ENCODE assay signal across 8 mouse cellular contexts in the genomic region with DNA sequence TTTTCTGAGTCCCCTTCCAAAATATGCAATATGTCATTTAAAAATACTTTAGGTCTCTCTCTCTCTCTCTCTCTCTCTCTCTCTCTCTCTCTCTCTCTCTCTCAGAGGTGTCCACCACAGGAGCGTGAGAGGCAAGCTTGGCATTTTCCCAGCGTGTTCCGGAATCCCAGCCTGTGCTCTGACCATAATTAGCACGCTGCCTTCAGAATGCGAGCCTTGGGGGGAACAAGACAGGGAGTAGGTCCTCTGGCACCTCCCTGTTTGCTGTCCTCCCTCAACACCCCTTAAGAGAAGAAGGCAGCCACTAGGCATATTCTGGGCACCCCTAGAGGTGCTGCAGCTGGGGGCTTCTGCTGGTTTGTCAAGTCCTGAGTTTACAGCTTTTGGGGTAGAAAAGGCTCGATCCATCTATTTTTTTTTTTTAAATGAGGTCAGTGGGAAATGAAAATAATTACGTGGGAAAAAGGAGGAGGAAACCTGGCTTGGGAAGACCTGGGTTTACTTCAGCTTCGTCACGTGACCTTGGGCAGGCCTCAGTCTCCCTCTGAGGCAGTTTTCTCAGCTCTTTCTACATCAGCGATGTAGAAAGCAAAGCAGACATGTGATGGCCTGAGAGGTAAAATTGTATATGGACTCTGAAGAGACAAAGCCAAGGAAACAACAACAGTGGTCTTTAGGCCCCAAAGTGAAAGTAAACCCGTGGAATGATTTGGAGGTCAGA.
DNase-seq lines count a peak whose midpoint lies in the region; ATAC-seq and TF ChIP-seq lines count a peak whose summit lies in the region.

No protein-coding gene starts in this region.

- WGBS in hindbrain, embryonic 14.5 days, result 57% methylated on average over 11 of the region's 11 CpGs
- 74% methylated on average over 11 of the region's 11 CpGs for WGBS in hindbrain, embryonic 11.5 days
- WGBS in stomach, embryonic 16.5 days, result 62% methylated on average over 11 of the region's 11 CpGs
- 68% methylated on average over 11 of the region's 11 CpGs for WGBS in stomach, postnatal 0 days
- 54% methylated on average over 11 of the region's 11 CpGs for WGBS in hindbrain, embryonic 16.5 days

- no peaks in the 10 kb centered on the region for H3K9me3 ChIP-seq in hindbrain, embryonic 14.5 days (ENCODE audit: control insufficient read depth, low read length)
- H3K9me3 ChIP-seq in hindbrain, embryonic 11.5 days (ENCODE audit: control insufficient read depth, low read length), result no peaks in the 10 kb centered on the region
- no peaks in the 10 kb centered on the region for H3K9me3 ChIP-seq in stomach, embryonic 16.5 days (replicated peaks; ENCODE audit: control insufficient read depth, low read length)
- H3K9me3 ChIP-seq in stomach, postnatal 0 days (ENCODE audit: control insufficient read depth, low read length), result no peaks in the 10 kb centered on the region
- no peaks in the 10 kb centered on the region for H3K9me3 ChIP-seq in hindbrain, embryonic 16.5 days (ENCODE audit: control insufficient read depth, low read length)

- H3K27ac ChIP-seq in hindbrain, embryonic 14.5 days, result no peak overlapping the region
- no peak overlapping the region for H3K27ac ChIP-seq in hindbrain, embryonic 11.5 days (ENCODE audit: low read depth, low read length)
- no peak overlapping the region for H3K27ac ChIP-seq in stomach, embryonic 16.5 days (ENCODE audit: low read length)
- no peak overlapping the region for H3K27ac ChIP-seq in stomach, postnatal 0 days (replicated peaks)
- H3K27ac ChIP-seq in hindbrain, embryonic 16.5 days (ENCODE audit: low read depth, low read length), result no peak overlapping the region

- TF ChIP-seq EP300 in stomach, postnatal 0 days (optimal IDR thresholded peaks at IDR 0.05), result no peak

- DNase-seq in hindbrain, embryonic 14.5 days (ENCODE audit: low spot score), result no peak
- DNase-seq in hindbrain, embryonic 11.5 days (ENCODE audit: low spot score), result no peak
- no peak for DNase-seq in stomach, postnatal 0 days (ENCODE audit: low spot score)
- peak; percentile 13 for DNase-seq in telencephalon, adult 2 months (ENCODE audit: low read depth, low spot score)
- DNase-seq in adipocyte (ENCODE audit: low spot score), result no peak

- H3K4me2 ChIP-seq in hindbrain, embryonic 14.5 days (replicated peaks), result peak overlapping the region; percentile 4; the same call in 1 of the 2 replicates
- no peak overlapping the region for H3K4me2 ChIP-seq in hindbrain, embryonic 11.5 days (replicated peaks; ENCODE audit: low read depth, low read length)
- no peak overlapping the region for H3K4me2 ChIP-seq in stomach, embryonic 16.5 days (ENCODE audit: low read depth, low read length)
- H3K4me2 ChIP-seq in stomach, postnatal 0 days (replicated peaks; ENCODE audit: low read depth), result no peak overlapping the region; the same call in 1 of the 2 replicates
- H3K4me2 ChIP-seq in hindbrain, embryonic 16.5 days (ENCODE audit: low read length), result peak overlapping the region; percentile 39

- peaks cover 8% of the 10 kb centered on the region; the same call in 1 of the 2 replicates for H3K4me1 ChIP-seq in hindbrain, embryonic 14.5 days (replicated peaks; ENCODE audit: control insufficient read depth, insufficient read depth, low read length)
- H3K4me1 ChIP-seq in hindbrain, embryonic 11.5 days (replicated peaks; ENCODE audit: control insufficient read depth, insufficient read depth, low read length), result 0 out of 2 replicates have a peak, but pooled peaks cover 4% of the 10 kb centered on the region
- 0 out of 2 replicates have a peak, but pooled peaks cover 4% of the 10 kb centered on the region for H3K4me1 ChIP-seq in stomach, embryonic 16.5 days (ENCODE audit: control insufficient read depth, insufficient read depth, low read length)
- H3K4me1 ChIP-seq in stomach, postnatal 0 days (replicated peaks; ENCODE audit: control insufficient read depth, insufficient read depth), result 0 out of 2 replicates have a peak, but pooled peaks cover 3% of the 10 kb centered on the region
- H3K4me1 ChIP-seq in hindbrain, embryonic 16.5 days (ENCODE audit: control insufficient read depth, insufficient read depth, low read depth, low read length), result peaks cover 11% of the 10 kb centered on the region

- peak; percentile 31; the same call in 1 of the 2 replicates for ATAC-seq in hindbrain, embryonic 14.5 days (ENCODE audit: low FRiP score)
- ATAC-seq in hindbrain, embryonic 11.5 days (ENCODE audit: low FRiP score), result no peak
- ATAC-seq in stomach, embryonic 16.5 days (ENCODE audit: insufficient read depth, low FRiP score), result peak; percentile 40; the same call in 1 of the 2 replicates
- no peak for ATAC-seq in stomach, postnatal 0 days (ENCODE audit: low FRiP score, low TSS enrichment)
- peak; percentile 29; the same call in 1 of the 2 replicates for ATAC-seq in hindbrain, embryonic 16.5 days
- ATAC-seq in megakaryocyte, adult 5-6 weeks (ENCODE audit: poor library complexity, severe bottlenecking), result no peak

- no peaks in the 10 kb centered on the region for H3K27me3 ChIP-seq in hindbrain, embryonic 14.5 days (ENCODE audit: control insufficient read depth, insufficient read depth, low read length)
- no peaks in the 10 kb centered on the region for H3K27me3 ChIP-seq in hindbrain, embryonic 11.5 days (ENCODE audit: control insufficient read depth, insufficient read depth, low read length)
- H3K27me3 ChIP-seq in stomach, embryonic 16.5 days (ENCODE audit: control insufficient read depth, insufficient read depth, low read length), result no peaks in the 10 kb centered on the region
- no peaks in the 10 kb centered on the region for H3K27me3 ChIP-seq in stomach, postnatal 0 days (ENCODE audit: control insufficient read depth, insufficient read depth, low read length)
- no peaks in the 10 kb centered on the region for H3K27me3 ChIP-seq in hindbrain, embryonic 16.5 days (replicated peaks; ENCODE audit: control insufficient read depth, insufficient read depth, low read length)

- no peak overlapping the region for H3K9ac ChIP-seq in hindbrain, embryonic 14.5 days
- no peak overlapping the region for H3K9ac ChIP-seq in hindbrain, embryonic 11.5 days (ENCODE audit: low read depth, low read length)
- no peak overlapping the region for H3K9ac ChIP-seq in stomach, embryonic 16.5 days (ENCODE audit: low read length)
- no peak overlapping the region for H3K9ac ChIP-seq in stomach, postnatal 0 days (ENCODE audit: low read length)
- no peak overlapping the region for H3K9ac ChIP-seq in hindbrain, embryonic 16.5 days (ENCODE audit: low read depth, low read length)

- TF ChIP-seq CTCF in stomach, postnatal 0 days (IDR thresholded peaks at IDR 0.05; ENCODE audit: low read depth), result no peak

- no peak overlapping the region for H3K4me3 ChIP-seq in hindbrain, embryonic 14.5 days (replicated peaks; ENCODE audit: low read length)
- H3K4me3 ChIP-seq in hindbrain, embryonic 11.5 days (ENCODE audit: low read depth, low read length), result no peak overlapping the region
- H3K4me3 ChIP-seq in stomach, embryonic 16.5 days (replicated peaks; ENCODE audit: low read length), result no peak overlapping the region
- no peak overlapping the region for H3K4me3 ChIP-seq in stomach, postnatal 0 days (ENCODE audit: low read depth, low read length)
- H3K4me3 ChIP-seq in hindbrain, embryonic 16.5 days (ENCODE audit: low read length), result no peak overlapping the region

- no peaks in the 10 kb centered on the region for H3K36me3 ChIP-seq in hindbrain, embryonic 14.5 days (replicated peaks; ENCODE audit: control insufficient read depth, insufficient read depth)
- no peaks in the 10 kb centered on the region for H3K36me3 ChIP-seq in hindbrain, embryonic 11.5 days (ENCODE audit: control insufficient read depth, insufficient read depth, low read length)
- no peaks in the 10 kb centered on the region for H3K36me3 ChIP-seq in stomach, embryonic 16.5 days (ENCODE audit: control insufficient read depth, insufficient read depth, low read length)
- no peaks in the 10 kb centered on the region for H3K36me3 ChIP-seq in stomach, postnatal 0 days (ENCODE audit: control insufficient read depth, insufficient read depth, low read length)
- H3K36me3 ChIP-seq in hindbrain, embryonic 16.5 days (ENCODE audit: control insufficient read depth, insufficient read depth, low read length), result no peaks in the 10 kb centered on the region

Comparison
In these comparisons a context has a peak if more than half of its experiments do, and no peak if none do; other contexts are left out.
1. ATAC-seq: peak in hindbrain, embryonic 14.5 days (single experiment), stomach, embryonic 16.5 days (single experiment) and hindbrain, embryonic 16.5 days (single experiment); none in hindbrain, embryonic 11.5 days (single experiment), stomach, postnatal 0 days (single experiment) and megakaryocyte, adult 5-6 weeks (single experiment).
2. H3K4me2 ChIP-seq: peak in hindbrain, embryonic 14.5 days (single experiment) and hindbrain, embryonic 16.5 days (single experiment); none in hindbrain, embryonic 11.5 days (single experiment), stomach, embryonic 16.5 days (single experiment) and stomach, postnatal 0 days (single experiment).